Mouse (Mus musculus): Measurements from ENCODE around the gene Tmem43.

- no peak for TF ChIP-seq POLR2A (IDR thresholded peaks at IDR 0.05; ENCODE audit: borderline replicate concordance, control insufficient read depth, low read depth, low read length)
- no peak for TF ChIP-seq CTCF (IDR thresholded peaks at IDR 0.05; ENCODE audit: control insufficient read depth, insufficient read depth, low read length)
Observed at GRCm38 (mm10) chr6:91449472-91450225, 23.9 kb upstream of the Tmem43 start.

Measured in bone marrow, adult 2 months (tissue).